Mouse (Mus musculus): Measurements from ENCODE around the gene Cpsf2.

GRCm38 (mm10) chr12:101958556-101958955 lies 17.2 kb upstream of the Cpsf2 start:
- TF ChIP-seq CTCF (IDR thresholded peaks at IDR 0.05; ENCODE audit: insufficient read depth, low read length) (no peak), POLR2A (IDR thresholded peaks at IDR 0.05; ENCODE audit: borderline replicate concordance, extremely low read depth, low read depth, low read length) (no peak)

Data from lung, adult 2 months (tissue).